Mouse (Mus musculus): ENCODE data around the gene Fbxo48. TPM values are rescaled to one million over a fixed set of nuclear protein-coding genes. Genes with fewer than 3 reads are reported as not detected.

Gene Fbxo48
- polyA plus RNA-seq, 1 experiment from 2014 or later, result 3.0 TPM

DNA sequence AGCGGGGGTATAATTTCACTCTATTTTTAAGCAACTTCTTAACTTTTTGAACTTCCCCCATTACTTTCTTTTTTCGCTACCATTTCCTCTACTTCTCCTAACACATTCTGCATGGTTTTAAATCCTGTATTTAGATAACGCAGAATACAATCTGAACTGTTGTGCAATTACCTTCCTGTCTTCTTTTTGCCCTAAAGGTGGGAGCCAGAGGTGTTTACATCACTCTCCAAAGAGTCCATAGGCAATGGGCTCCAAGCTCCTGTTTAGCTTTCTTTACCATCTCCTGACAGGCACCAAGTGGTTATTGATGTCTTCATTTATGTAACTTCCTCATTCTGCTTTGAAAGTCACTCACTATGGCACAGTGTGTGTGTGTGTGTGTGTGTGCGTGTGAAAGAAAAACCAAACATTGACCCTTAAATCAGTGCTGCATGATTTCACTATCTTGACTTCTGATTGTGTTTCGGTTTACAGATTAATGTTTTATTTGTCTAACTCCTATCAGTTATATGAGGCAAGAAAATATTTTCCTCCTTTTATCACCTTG lies 27.1 kb downstream of the Fbxo48 start:
- Histone ChIP-seq H3K27me3 (replicated peaks; ENCODE audit: control insufficient read depth, insufficient read depth, low read length) (no peaks in the 10 kb centered on the region), H3K4me1 (replicated peaks; ENCODE audit: control insufficient read depth, insufficient read depth, low read length) (peaks cover 15% of the 10 kb centered on the region), H3K9me3 (ENCODE audit: control insufficient read depth, low read length) (no peaks in the 10 kb centered on the region), H3K36me3 (ENCODE audit: control insufficient read depth, insufficient read depth, low read length) (no peaks in the 10 kb centered on the region), H3K4me2 (no peak overlapping the region), H3K9ac (ENCODE audit: low read depth, low read length) (no peak overlapping the region), H3K4me3 (ENCODE audit: low read depth, low read length) (no peak overlapping the region), H3K27ac (ENCODE audit: low read depth, low read length) (0 out of 2 replicates have a peak overlapping the region, but pooled peaks have one; percentile 19)
- WGBS, result 70% methylated on average over 5 of the region's 5 CpGs
- no peak for ATAC-seq (replicated peaks; ENCODE audit: low FRiP score)
- no peak for DNase-seq (ENCODE audit: low spot score)

DNA sequence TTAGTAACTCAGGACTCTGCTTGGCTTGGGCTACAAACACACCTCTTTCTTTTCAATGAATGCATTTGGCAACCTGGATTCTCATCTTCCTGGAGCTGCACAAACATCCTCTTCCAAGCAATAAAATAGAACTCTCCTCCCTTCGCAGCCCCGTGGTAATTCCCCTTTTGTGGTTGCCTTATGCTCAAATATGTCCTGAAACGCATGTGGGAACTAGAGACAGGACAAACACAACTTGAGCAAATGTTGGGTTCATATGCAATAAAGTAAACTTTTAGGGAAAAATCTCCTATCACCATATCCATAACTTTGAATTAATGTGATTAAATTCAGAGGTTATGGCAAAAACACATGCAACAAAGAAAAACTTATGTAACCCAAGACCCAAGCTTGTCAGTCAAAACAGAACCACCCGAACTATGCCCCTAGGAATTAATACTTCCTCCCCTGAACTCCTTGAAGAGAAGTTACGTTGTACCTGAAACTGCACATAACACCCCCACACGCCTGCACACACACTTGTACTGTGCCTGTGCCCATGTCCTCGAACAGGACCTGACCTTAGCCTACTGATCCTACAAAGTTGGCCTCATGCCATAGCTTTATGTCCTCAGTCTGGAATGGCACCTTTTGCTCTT lies 35.5 kb downstream of the Fbxo48 start:
- no peak overlapping the region for H3K9ac ChIP-seq (ENCODE audit: low read depth, low read length)
- no peak overlapping the region for H3K4me2 ChIP-seq
- no peak overlapping the region for H3K4me3 ChIP-seq (ENCODE audit: low read depth, low read length)
- H3K9me3 ChIP-seq (ENCODE audit: control insufficient read depth, low read length), result no peaks in the 10 kb centered on the region
- ATAC-seq (replicated peaks; ENCODE audit: low FRiP score) (no peak), DNase-seq (ENCODE audit: low spot score) (no peak)
- no peaks in the 10 kb centered on the region for H3K27me3 ChIP-seq (replicated peaks; ENCODE audit: control insufficient read depth, insufficient read depth, low read length)
- no peak overlapping the region for H3K27ac ChIP-seq (ENCODE audit: low read depth, low read length)
- no peaks in the 10 kb centered on the region for H3K4me1 ChIP-seq (replicated peaks; ENCODE audit: control insufficient read depth, insufficient read depth, low read length)
- H3K36me3 ChIP-seq (ENCODE audit: control insufficient read depth, insufficient read depth, low read length), result no peaks in the 10 kb centered on the region
- 78% methylated on average over 7 of the region's 7 CpGs for WGBS

DNA sequence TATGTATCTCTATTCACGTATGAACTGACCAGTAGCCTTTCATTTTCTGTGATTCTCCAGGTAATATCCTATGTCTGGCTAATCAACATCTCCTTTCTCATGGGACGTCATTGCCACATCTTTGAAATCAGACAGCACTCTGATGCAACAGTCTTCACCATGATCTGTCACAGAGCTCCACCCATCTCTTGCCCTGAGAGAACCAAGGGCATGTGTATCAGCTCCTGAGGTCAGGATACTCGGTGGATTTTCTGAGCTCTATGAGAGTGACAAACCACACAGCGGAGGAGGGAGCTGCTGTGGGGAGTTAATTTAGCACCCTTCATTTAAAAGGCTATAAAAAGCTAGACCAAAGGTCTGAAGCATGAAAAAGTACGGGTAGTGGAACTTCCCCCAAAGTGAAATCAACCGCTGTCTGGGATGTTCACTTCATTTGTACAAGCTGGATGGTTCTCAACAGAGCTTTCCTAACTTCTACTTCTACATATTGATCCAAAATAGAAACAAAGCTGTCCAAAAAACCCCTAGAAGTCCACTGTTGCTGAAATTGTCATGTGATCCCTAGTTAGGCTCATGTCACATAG lies 36.7 kb downstream of the Fbxo48 start:
- 68% methylated on average over 6 of the region's 6 CpGs for WGBS
- Histone ChIP-seq H3K4me1 (replicated peaks; ENCODE audit: control insufficient read depth, insufficient read depth, low read length) (no peaks in the 10 kb centered on the region), H3K9ac (ENCODE audit: low read depth, low read length) (no peak overlapping the region), H3K9me3 (ENCODE audit: control insufficient read depth, low read length) (no peaks in the 10 kb centered on the region), H3K27me3 (replicated peaks; ENCODE audit: control insufficient read depth, insufficient read depth, low read length) (no peaks in the 10 kb centered on the region), H3K27ac (ENCODE audit: low read depth, low read length) (no peak overlapping the region), H3K4me2 (no peak overlapping the region), H3K4me3 (ENCODE audit: low read depth, low read length) (no peak overlapping the region), H3K36me3 (ENCODE audit: control insufficient read depth, insufficient read depth, low read length) (no peaks in the 10 kb centered on the region)
- ATAC-seq (replicated peaks; ENCODE audit: low FRiP score) (no peak), DNase-seq (ENCODE audit: low spot score) (no peak)

DNA sequence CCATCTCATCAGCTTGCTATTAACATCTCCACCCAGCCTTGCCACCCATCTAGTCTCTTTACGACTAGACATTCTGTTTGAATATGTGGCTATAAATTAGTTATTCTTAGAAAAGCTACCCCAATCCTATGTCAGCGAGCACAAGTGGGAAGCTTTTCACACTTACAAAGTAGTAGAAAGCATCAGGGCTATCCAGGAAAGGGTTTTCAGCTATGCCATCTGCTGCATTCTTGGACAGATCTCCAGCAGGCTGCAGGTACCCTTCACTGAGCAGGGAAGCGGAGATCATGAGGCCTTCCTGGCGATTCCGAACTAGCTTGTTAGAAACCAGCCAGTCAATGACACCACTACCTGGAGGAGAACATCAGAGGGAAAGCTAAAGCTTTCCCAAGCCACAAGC lies 38.7 kb downstream of the Fbxo48 start:
- ATAC-seq (replicated peaks; ENCODE audit: low FRiP score), result no peak
- DNase-seq (ENCODE audit: low spot score), result peak; percentile 15
- H3K27me3 ChIP-seq (replicated peaks; ENCODE audit: control insufficient read depth, insufficient read depth, low read length), result no peaks in the 10 kb centered on the region
- no peak overlapping the region for H3K4me3 ChIP-seq (ENCODE audit: low read depth, low read length)
- H3K36me3 ChIP-seq (ENCODE audit: control insufficient read depth, insufficient read depth, low read length), result no peaks in the 10 kb centered on the region
- H3K9ac ChIP-seq (ENCODE audit: low read depth, low read length), result no peak overlapping the region
- H3K9me3 ChIP-seq (ENCODE audit: control insufficient read depth, low read length), result no peaks in the 10 kb centered on the region
- no peak overlapping the region for H3K4me2 ChIP-seq
- 87% methylated on average over 5 of the region's 5 CpGs for WGBS
- H3K27ac ChIP-seq (ENCODE audit: low read depth, low read length), result no peak overlapping the region
- H3K4me1 ChIP-seq (replicated peaks; ENCODE audit: control insufficient read depth, insufficient read depth, low read length), result no peaks in the 10 kb centered on the region

DNA sequence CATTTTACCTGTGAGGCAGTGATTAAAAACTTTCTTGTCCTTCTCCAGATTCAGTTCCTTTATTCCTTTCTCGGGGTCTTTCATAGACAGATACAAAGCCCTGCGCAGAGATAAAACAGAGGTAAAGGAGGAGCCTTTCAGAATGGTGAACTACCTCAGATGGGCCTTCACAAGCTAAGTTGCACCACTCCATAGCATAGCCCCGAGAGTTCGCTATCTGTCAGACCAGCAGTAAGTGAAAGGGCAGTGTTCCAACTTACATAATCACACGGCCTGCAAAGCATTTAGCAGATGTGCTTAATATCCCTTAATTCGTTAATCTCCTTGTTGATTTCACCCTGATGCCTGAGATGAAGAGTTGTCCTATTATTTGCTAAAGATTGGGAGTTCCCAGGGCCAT lies 41.7 kb downstream of the Fbxo48 start:
- H3K27me3 ChIP-seq (replicated peaks; ENCODE audit: control insufficient read depth, insufficient read depth, low read length), result no peaks in the 10 kb centered on the region
- DNase-seq (ENCODE audit: low spot score) (peak; percentile 15), ATAC-seq (replicated peaks; ENCODE audit: low FRiP score) (no peak)
- H3K9ac ChIP-seq (ENCODE audit: low read depth, low read length), result no peak overlapping the region
- H3K9me3 ChIP-seq (ENCODE audit: control insufficient read depth, low read length), result no peaks in the 10 kb centered on the region
- H3K4me2 ChIP-seq, result no peak overlapping the region
- H3K4me1 ChIP-seq (replicated peaks; ENCODE audit: control insufficient read depth, insufficient read depth, low read length), result no peaks in the 10 kb centered on the region; the same call in 1 of the 2 replicates
- H3K4me3 ChIP-seq (ENCODE audit: low read depth, low read length), result no peak overlapping the region
- H3K36me3 ChIP-seq (ENCODE audit: control insufficient read depth, insufficient read depth, low read length), result no peaks in the 10 kb centered on the region
- WGBS, result 78% methylated on average over 6 of the region's 6 CpGs
- H3K27ac ChIP-seq (ENCODE audit: low read depth, low read length), result no peak overlapping the region

DNA sequence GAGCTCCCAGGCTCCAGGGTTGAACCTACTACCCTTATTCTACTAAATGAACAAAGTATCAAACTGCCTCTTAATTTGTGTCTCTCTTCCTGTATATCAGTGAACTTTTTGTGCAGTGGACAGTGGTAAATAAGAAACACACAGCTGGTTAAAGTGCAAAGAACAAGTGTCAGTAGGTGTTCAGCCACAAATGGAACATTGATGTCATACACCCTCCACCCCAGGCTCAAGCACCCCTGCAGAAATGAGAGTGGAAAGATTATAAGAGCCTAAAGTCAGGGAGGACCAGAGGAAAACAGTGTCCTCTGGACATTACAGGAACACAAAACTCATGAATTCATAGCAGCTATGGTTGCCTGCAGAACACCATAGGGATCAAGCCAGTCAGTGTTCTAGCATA lies 45.6 kb downstream of the Fbxo48 start:
- H3K4me2 ChIP-seq, result no peak overlapping the region
- ATAC-seq (replicated peaks; ENCODE audit: low FRiP score) (no peak), DNase-seq (ENCODE audit: low spot score) (peak; percentile 20)
- H3K9ac ChIP-seq (ENCODE audit: low read depth, low read length), result no peak overlapping the region
- H3K36me3 ChIP-seq (ENCODE audit: control insufficient read depth, insufficient read depth, low read length), result no peaks in the 10 kb centered on the region
- H3K4me3 ChIP-seq (ENCODE audit: low read depth, low read length), result no peak overlapping the region
- no peaks in the 10 kb centered on the region for H3K27me3 ChIP-seq (replicated peaks; ENCODE audit: control insufficient read depth, insufficient read depth, low read length)
- H3K4me1 ChIP-seq (replicated peaks; ENCODE audit: control insufficient read depth, insufficient read depth, low read length), result no peaks in the 10 kb centered on the region; the same call in 1 of the 2 replicates
- no peak overlapping the region for H3K27ac ChIP-seq (ENCODE audit: low read depth, low read length)
- H3K9me3 ChIP-seq (ENCODE audit: control insufficient read depth, low read length), result no peaks in the 10 kb centered on the region

DNA sequence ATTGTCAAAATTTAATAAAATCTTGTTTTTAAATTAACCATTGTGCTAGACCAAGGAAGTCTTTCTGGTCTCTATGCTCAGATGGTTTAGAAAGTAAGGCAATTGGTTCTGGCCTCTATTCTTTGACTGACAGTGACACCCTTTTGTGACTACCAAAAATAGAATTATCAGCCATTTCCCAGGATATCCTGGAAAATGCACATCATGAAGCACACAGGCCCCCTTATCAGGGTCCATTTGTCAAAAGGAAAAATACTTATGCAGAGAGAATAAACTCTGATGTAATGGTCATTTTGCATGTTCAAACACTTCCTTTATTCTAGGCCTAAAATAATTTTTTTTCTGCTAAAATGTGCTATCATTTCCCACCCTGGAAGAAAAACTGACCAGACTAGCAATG lies 46.3 kb downstream of the Fbxo48 start:
- ATAC-seq (replicated peaks; ENCODE audit: low FRiP score) (no peak), DNase-seq (ENCODE audit: low spot score) (peak; percentile 15)
- Histone ChIP-seq H3K27me3 (replicated peaks; ENCODE audit: control insufficient read depth, insufficient read depth, low read length) (no peaks in the 10 kb centered on the region), H3K27ac (ENCODE audit: low read depth, low read length) (no peak overlapping the region), H3K9ac (ENCODE audit: low read depth, low read length) (no peak overlapping the region), H3K9me3 (ENCODE audit: control insufficient read depth, low read length) (no peaks in the 10 kb centered on the region), H3K4me2 (no peak overlapping the region), H3K4me3 (ENCODE audit: low read depth, low read length) (no peak overlapping the region), H3K4me1 (replicated peaks; ENCODE audit: control insufficient read depth, insufficient read depth, low read length) (no peaks in the 10 kb centered on the region; the same call in 1 of the 2 replicates), H3K36me3 (ENCODE audit: control insufficient read depth, insufficient read depth, low read length) (no peaks in the 10 kb centered on the region)

DNA sequence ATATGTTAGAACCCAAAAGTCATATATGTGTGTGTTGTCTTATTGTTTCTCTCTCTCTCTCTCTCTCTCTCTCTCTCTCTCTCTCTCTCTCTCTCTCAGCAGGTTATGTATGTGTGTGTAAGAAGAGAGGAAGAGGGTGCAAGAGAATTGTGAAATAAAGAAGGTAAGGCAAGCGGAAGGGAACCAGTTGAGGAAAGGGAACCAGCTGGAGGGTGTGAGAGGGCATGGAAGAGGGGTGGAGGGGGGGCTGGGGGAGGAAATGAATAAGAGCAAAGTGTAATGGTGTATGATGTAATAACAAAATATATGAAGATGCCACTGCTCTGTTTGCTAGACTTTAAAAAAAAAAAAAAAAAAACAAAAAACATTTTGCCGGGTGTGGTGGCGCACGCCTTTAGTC lies 48.2 kb downstream of the Fbxo48 start:
- no peak overlapping the region for H3K27ac ChIP-seq (ENCODE audit: low read depth, low read length)
- no peak overlapping the region for H3K4me2 ChIP-seq
- no peaks in the 10 kb centered on the region for H3K27me3 ChIP-seq (replicated peaks; ENCODE audit: control insufficient read depth, insufficient read depth, low read length)
- no peak overlapping the region for H3K4me3 ChIP-seq (ENCODE audit: low read depth, low read length)
- H3K36me3 ChIP-seq (ENCODE audit: control insufficient read depth, insufficient read depth, low read length), result no peaks in the 10 kb centered on the region
- H3K4me1 ChIP-seq (replicated peaks; ENCODE audit: control insufficient read depth, insufficient read depth, low read length), result peaks cover 2% of the 10 kb centered on the region; the same call in 1 of the 2 replicates
- H3K9ac ChIP-seq (ENCODE audit: low read depth, low read length), result no peak overlapping the region
- no peaks in the 10 kb centered on the region for H3K9me3 ChIP-seq (ENCODE audit: control insufficient read depth, low read length)
- DNase-seq (ENCODE audit: low spot score) (no peak), ATAC-seq (replicated peaks; ENCODE audit: low FRiP score) (no peak)
- 85% methylated on average over 4 of the region's 4 CpGs for WGBS

DNA sequence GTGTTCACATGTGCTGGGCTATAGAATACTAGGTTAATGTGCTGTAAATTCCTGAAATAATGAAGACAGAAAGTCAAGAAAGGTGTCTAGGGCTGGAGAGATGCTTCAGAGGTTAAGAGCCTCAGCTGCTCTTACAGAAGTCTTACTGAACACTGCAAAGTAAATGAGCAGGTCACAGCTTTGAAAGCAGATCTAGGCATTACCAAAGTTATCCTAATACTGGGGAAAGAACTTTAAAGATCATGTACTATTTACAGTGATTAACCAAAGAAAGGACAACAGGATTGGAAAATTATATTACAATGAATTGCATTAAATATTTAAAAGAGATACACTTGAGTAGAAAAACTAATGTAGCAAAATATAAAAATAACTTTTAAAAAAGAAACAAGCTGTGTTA lies 48.8 kb downstream of the Fbxo48 start:
- no peak overlapping the region for H3K9ac ChIP-seq (ENCODE audit: low read depth, low read length)
- H3K9me3 ChIP-seq (ENCODE audit: control insufficient read depth, low read length), result no peaks in the 10 kb centered on the region

More for the DNA sequence above, 48.8 kb downstream of the Fbxo48 start:
- DNase-seq (ENCODE audit: low spot score) (peak; percentile 1), ATAC-seq (replicated peaks; ENCODE audit: low FRiP score) (no peak)
- H3K4me3 ChIP-seq (ENCODE audit: low read depth, low read length), result no peak overlapping the region
- no peak overlapping the region for H3K27ac ChIP-seq (ENCODE audit: low read depth, low read length)
- no peak overlapping the region for H3K4me2 ChIP-seq
- H3K27me3 ChIP-seq (replicated peaks; ENCODE audit: control insufficient read depth, insufficient read depth, low read length), result no peaks in the 10 kb centered on the region
- H3K36me3 ChIP-seq (ENCODE audit: control insufficient read depth, insufficient read depth, low read length), result no peaks in the 10 kb centered on the region
- H3K4me1 ChIP-seq (replicated peaks; ENCODE audit: control insufficient read depth, insufficient read depth, low read length), result peaks cover 2% of the 10 kb centered on the region; the same call in 1 of the 2 replicates

All from liver, embryonic 11.5 days (tissue).